Mouse (Mus musculus) stomach, postnatal 0 days (tissue): ENCODE measurements around the gene Tmprss15.

Experiments
- CTCF ChIP-seq: IDR thresholded peaks from 2 replicates; pipeline ENCODE4 v1.5.1; 2016; ENCODE audit warnings: antibody characterized with exemption, low read depth, mild to moderate bottlenecking, moderate library complexity
- EP300 ChIP-seq: optimal IDR thresholded peaks from 2 replicates; pipeline ENCODE3; 2016; ENCODE audit warnings: antibody characterized with exemption

- 0 out of 2 replicates have a peak, but pooled peaks have one; percentile 14 for TF ChIP-seq CTCF
- TF ChIP-seq EP300: no peak
Measured at GRCm38 (mm10) chr16:78931287-78932025, 159.4 kb downstream of the Tmprss15 start.
